Mouse (Mus musculus): Measurements from ENCODE around the gene Ctnna3.
"Not testable (repeated sequence)": the region's sequence is repeated elsewhere in the genome, so short reads cannot be mapped to it uniquely, and the experiment has no call there.

Gene Ctnna3

DNA sequence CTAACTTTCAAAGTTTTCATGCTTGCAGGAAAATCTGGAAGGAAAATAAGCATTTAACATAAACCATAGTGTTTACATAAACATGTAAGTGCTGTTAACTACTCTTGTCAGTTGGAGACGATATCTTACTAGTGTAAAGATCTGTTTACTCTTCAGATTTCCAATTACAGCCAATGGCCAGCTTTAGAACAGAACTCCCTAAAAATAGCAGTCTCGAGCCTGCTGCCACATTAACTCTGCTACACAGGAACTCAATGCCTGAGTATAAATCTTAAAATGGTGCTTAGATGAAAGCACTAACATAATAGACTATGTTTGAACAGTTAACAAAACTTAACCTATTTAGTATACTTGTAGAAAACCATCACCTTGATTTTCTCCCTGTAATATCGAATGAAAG is 793.1 kb downstream of the Ctnna3 start:
- no peak for DNase-seq (ENCODE audit: low spot score)

- no peak for DNase-seq (ENCODE audit: low spot score)
Observed at GRCm38 (mm10) chr10:64224007-64224406, 794.1 kb downstream of the Ctnna3 start.

- no peak for DNase-seq (ENCODE audit: low spot score)
Observed at GRCm38 (mm10) chr10:64224424-64224823, 794.5 kb downstream of the Ctnna3 start.

- DNase-seq (ENCODE audit: low spot score): not testable (repeated sequence)
Observed at GRCm38 (mm10) chr10:64225826-64226225, 795.9 kb downstream of the Ctnna3 start.

GRCm38 (mm10) chr10:64243421-64243820 is 813.5 kb downstream of the Ctnna3 start:
- DNase-seq (ENCODE audit: low spot score): no peak

- no peak for DNase-seq (ENCODE audit: low spot score)
Observed at GRCm38 (mm10) chr10:64268156-64268555, 838.3 kb downstream of the Ctnna3 start.

GRCm38 (mm10) chr10:64275143-64275542 is 845.2 kb downstream of the Ctnna3 start:
- no peak for DNase-seq (ENCODE audit: low spot score)

- DNase-seq (ENCODE audit: low spot score): no peak
Observed at GRCm38 (mm10) chr10:64278836-64279235, 848.9 kb downstream of the Ctnna3 start.

- no peak for DNase-seq (ENCODE audit: low spot score)
Observed at GRCm38 (mm10) chr10:64305802-64306201, 875.9 kb downstream of the Ctnna3 start.

- DNase-seq (ENCODE audit: low spot score): no peak
Observed at GRCm38 (mm10) chr10:64311622-64312292, 881.9 kb downstream of the Ctnna3 start.

GRCm38 (mm10) chr10:64320332-64320731 is 890.4 kb downstream of the Ctnna3 start:
- no peak for DNase-seq (ENCODE audit: low spot score)

- DNase-seq (ENCODE audit: low spot score): no peak
Observed at GRCm38 (mm10) chr10:64342702-64343379, 912.9 kb downstream of the Ctnna3 start.

DNA sequence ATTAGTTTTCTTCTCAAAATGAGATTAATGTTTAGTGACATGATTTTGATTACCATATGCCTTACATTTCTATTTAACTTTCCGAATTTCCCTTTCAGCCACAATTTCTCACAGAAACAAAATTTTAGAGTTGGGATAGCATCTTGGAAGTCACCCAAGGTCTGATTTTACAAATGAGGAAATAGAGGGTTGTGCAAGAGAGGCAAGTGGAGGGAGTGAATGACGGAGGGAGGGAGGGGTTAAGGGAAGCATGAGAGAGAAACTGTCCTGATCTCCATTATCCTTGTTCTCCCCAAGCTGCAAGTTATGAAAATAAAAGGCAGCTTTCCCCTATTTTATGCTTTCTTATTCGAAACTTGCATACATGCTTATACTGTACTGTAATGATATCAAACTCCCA is 943.4 kb downstream of the Ctnna3 start:
- no peak for DNase-seq (ENCODE audit: low spot score)

GRCm38 (mm10) chr10:64377751-64378150 is 947.9 kb downstream of the Ctnna3 start:
- no peak for DNase-seq (ENCODE audit: low spot score)

DNA sequence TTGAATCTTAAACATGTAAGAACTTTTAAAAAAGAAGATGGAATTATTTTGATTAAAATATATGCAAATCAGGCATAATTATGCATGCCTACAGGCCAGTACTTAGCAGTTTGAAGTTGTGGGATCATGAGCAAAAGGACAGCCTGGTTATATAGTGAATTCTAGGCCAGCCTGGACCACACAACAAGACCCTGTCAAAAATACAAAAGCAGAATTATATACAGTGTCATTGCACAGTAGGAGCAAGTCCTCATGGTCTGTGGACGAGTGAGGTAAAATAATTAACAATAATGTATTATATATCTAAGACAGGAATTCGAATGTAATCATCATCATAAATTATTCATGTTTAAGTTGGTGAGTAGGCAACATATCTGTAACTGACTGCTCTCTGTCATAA is 966.7 kb downstream of the Ctnna3 start:
- no peak for DNase-seq (ENCODE audit: low spot score)

- not testable (repeated sequence) for DNase-seq (ENCODE audit: low spot score)
Observed at GRCm38 (mm10) chr10:64418396-64418795, 988.5 kb downstream of the Ctnna3 start.

- no peak for DNase-seq (ENCODE audit: low spot score)
Observed at GRCm38 (mm10) chr10:64438736-64439135, 1008.8 kb downstream of the Ctnna3 start.

DNA sequence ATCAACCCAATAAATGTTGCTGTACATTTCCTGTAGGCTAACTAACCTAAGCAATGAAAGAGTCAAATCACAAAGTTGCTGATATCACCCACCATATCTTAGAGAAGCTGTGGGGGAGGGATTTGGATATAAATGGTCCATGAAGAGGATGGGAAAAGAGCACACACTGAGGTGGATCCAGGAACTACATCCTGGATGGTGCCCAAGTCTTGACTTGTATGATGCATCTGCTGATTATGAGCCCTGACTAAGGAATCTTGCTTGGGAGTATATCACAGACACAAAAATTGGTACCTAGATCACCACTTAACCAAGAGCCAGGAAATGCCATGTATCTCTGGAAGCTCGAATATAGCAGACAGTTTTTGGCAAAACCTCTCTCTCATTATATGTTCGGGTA is 1018.7 kb downstream of the Ctnna3 start:
- no peak for DNase-seq (ENCODE audit: low spot score)

- DNase-seq (ENCODE audit: low spot score): no peak
Observed at GRCm38 (mm10) chr10:64483281-64483680, 1053.4 kb downstream of the Ctnna3 start.

DNA sequence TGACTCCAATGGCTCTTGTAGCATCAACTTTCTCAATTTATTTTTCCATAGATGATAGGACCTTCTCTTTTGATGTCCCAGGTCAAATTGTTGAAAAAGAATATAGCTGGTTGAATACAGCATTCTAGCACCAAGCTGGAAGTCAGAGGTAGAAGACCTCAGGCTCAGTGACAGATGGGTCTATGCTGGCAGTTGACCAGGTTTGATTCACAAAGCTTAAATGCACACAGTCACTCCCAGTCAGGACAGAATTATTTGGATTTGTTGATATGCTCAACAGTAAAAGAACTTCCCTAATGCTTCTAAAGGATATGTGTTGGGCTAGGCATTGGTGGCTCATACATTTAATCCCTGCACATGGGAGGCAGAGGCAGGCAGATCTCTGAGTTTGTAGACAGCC is 1059.6 kb downstream of the Ctnna3 start:
- DNase-seq (ENCODE audit: low spot score): no peak

GRCm38 (mm10) chr10:64543647-64544046 is 1113.7 kb downstream of the Ctnna3 start:
- no peak for DNase-seq (ENCODE audit: low spot score)

DNA sequence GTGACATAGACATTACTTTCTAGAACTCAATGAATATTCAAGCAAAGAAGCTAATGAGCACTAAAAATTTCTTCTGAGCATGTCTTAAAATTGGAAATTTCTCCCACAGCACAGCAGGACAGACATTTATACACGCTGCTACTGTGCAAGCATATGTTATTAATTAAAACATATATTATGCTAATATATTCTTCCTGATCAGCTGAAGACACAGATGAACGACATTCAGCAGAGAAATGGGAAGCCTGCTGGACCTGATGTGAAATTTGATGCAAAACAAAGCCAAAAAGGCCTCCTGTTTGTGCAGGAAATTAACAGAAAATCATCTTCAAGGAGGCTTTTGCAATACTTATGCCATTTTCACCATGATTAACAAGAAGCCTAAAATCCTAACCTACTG is 1114.5 kb downstream of the Ctnna3 start:
- DNase-seq (ENCODE audit: low spot score): no peak

- no peak for DNase-seq (ENCODE audit: low spot score)
Observed at GRCm38 (mm10) chr10:64571311-64571710, 1141.4 kb downstream of the Ctnna3 start.

- no peak for DNase-seq (ENCODE audit: low spot score)
Observed at GRCm38 (mm10) chr10:64588116-64588515, 1158.2 kb downstream of the Ctnna3 start.
